Mouse (Mus musculus): ENCODE data around the gene Clec2g. TPM values are rescaled to one million over a fixed set of nuclear protein-coding genes. Genes with fewer than 3 reads are reported as not detected.
A peak's percentile ranks its signal among the peaks of the same experiment; 100 is the strongest.
"Not testable (repeated sequence)": the region's sequence is repeated elsewhere in the genome, so short reads cannot be mapped to it uniquely, and the experiment has no call there.

Gene Clec2g
- polyA plus RNA-seq, 1 experiment from 2014 or later: 0.03 TPM

- in situ Hi-C loops (cut with MboI; ENCODE audit: low pct_unique_long_range_greater_than_20kb): loop anchor here (10.0 kb wide), 1 partner anchor 88 kb away; the partner anchor contains the start of gene Clec2i
- DNase-seq (ENCODE audit: low read depth, low spot score) (no peak), ATAC-seq (no peak)
- POLR2A ChIA-PET: no interaction called here
- no peaks in the 10 kb centered on the region for H3K27me3 ChIP-seq
- CTCF ChIA-PET: no interaction called here
- TF ChIP-seq CTCF (IDR thresholded peaks at IDR 0.05): no peak
Observed at GRCm38 (mm10) chr6:128972687-128973438, 38.7 kb downstream of the Clec2g start.

DNA sequence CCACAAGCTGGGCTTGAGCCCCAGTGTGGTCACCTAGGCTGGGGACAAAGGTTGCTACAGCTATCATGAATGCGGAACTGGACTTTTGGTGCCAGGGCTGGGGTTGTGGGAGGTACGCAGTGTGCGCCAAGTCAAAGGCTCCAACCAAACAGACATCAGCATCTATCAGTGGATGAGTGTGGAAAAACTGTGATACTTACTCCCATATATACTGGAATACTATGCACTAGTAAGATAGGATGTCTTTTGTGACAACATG, 39.2 kb downstream of the Clec2g start:
- CTCF ChIA-PET: no interaction called here
- no peak for TF ChIP-seq CTCF (IDR thresholded peaks at IDR 0.05)
- H3K27me3 ChIP-seq: no peaks in the 10 kb centered on the region
- DNase-seq (ENCODE audit: low read depth, low spot score) (no peak), ATAC-seq (no peak)
- POLR2A ChIA-PET: no interaction called here
- in situ Hi-C loops (cut with MboI; ENCODE audit: low pct_unique_long_range_greater_than_20kb): loop anchor here (10.0 kb wide), 1 partner anchor 89 kb away; the partner anchor contains the start of gene Clec2i

DNA sequence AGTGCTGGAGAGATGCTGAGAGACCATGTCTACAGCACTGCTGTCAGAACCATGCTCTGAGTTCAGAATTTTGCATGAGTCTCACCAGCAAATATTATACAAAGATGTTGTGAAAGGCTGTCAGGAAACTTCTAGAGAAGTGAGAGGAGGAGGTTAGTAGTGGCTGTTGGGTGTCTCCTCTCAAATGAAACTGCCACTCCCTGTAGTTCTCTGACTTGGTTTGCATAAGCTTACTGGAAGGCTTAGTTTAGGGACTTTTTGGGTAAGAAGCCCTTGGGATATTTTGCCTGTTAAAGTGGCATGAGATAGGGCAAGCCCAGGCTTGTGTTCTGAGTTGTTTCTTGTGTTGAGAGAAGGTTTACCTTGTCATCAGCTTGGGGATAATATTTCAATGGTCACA, 40.7 kb downstream of the Clec2g start:
- POLR2A ChIA-PET; CTCF ChIA-PET; H3K27me3 ChIP-seq; ATAC-seq; DNase-seq (ENCODE audit: low read depth, low spot score): not testable (repeated sequence)
- in situ Hi-C loops (cut with MboI; ENCODE audit: low pct_unique_long_range_greater_than_20kb): loop anchor here (10.0 kb wide), 1 partner anchor 90 kb away; the partner anchor contains the start of gene Clec2i

- no peaks in the 10 kb centered on the region for H3K27me3 ChIP-seq
- in situ Hi-C loops (cut with MboI; ENCODE audit: low pct_unique_long_range_greater_than_20kb): loop anchor here (10.0 kb wide), 1 partner anchor 91 kb away; the partner anchor contains the start of gene Clec2i
- ChIA-PET POLR2A (no interaction called here), CTCF (no interaction called here)
- ATAC-seq (no peak), DNase-seq (ENCODE audit: low read depth, low spot score) (no peak)
- TF ChIP-seq CTCF (IDR thresholded peaks at IDR 0.05): no peak
Observed at GRCm38 (mm10) chr6:128976194-128976593, 42.0 kb downstream of the Clec2g start.

DNA sequence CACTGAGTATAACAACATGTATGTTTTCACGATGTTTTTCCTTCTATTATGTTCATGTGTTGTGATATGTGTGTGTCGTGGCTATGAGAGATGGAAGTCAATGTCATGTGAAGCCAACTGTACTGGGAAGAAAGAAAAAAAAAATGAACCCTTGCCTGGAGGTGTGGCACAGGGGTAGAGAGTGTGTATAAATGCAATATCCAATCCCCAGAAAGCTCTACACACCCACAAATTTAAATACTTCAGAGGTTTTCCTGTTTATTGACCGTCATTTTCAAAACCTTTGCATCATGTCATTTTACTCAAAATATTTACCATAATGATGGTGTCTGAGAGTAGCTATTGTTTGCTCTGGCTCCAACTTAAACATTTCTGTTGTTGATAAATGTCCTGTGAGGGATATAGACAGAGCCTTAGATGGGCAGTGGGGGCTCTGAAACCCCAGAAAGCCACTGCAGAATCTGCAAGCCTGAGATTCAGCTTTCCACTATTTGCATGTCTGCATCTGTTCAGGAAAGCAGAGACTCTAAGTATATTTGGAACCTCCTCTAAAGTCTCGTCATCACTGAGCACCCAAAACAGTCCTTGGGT, 47.9 kb downstream of the Clec2g start:
- POLR2A ChIA-PET; H3K27me3 ChIP-seq; DNase-seq (ENCODE audit: low read depth, low spot score); ATAC-seq; in situ Hi-C loops (cut with MboI; ENCODE audit: low pct_unique_long_range_greater_than_20kb); CTCF ChIA-PET: not testable (repeated sequence)

- TF ChIP-seq CTCF (IDR thresholded peaks at IDR 0.05): no peak
- ChIA-PET POLR2A (no interaction called here), CTCF (no interaction called here)
- no peak for DNase-seq (ENCODE audit: low read depth, low spot score)
- no peak for ATAC-seq
- in situ Hi-C loops (cut with MboI; ENCODE audit: low pct_unique_long_range_greater_than_20kb): no loop called here
- no peaks in the 10 kb centered on the region for H3K27me3 ChIP-seq
Observed at GRCm38 (mm10) chr6:128992337-128992736, 58.2 kb downstream of the Clec2g start.

GRCm38 (mm10) chr6:128992753-128993152, 58.6 kb downstream of the Clec2g start:
- DNase-seq (ENCODE audit: low read depth, low spot score): no peak
- H3K27me3 ChIP-seq: no peaks in the 10 kb centered on the region
- no peak for ATAC-seq
- TF ChIP-seq CTCF (IDR thresholded peaks at IDR 0.05): no peak
- CTCF ChIA-PET: no interaction called here
- POLR2A ChIA-PET: interaction anchor here (0.6 kb wide), 1 partner anchor 188 kb away, joined by 3 read pairs; the partner anchor contains the start of gene Clec2d
- in situ Hi-C loops (cut with MboI; ENCODE audit: low pct_unique_long_range_greater_than_20kb): no loop called here

GRCm38 (mm10) chr6:128993221-128993620, 59.0 kb downstream of the Clec2g start:
- CTCF ChIA-PET: no interaction called here
- POLR2A ChIA-PET: interaction anchor here (0.6 kb wide), 1 partner anchor 187 kb away, joined by 3 read pairs; the partner anchor contains the start of gene Clec2d
- TF ChIP-seq CTCF (IDR thresholded peaks at IDR 0.05): no peak
- no peak for DNase-seq (ENCODE audit: low read depth, low spot score)
- no peaks in the 10 kb centered on the region for H3K27me3 ChIP-seq
- ATAC-seq: peak; percentile 39
- in situ Hi-C loops (cut with MboI; ENCODE audit: low pct_unique_long_range_greater_than_20kb): no loop called here

GRCm38 (mm10) chr6:128994336-128994735, 60.2 kb downstream of the Clec2g start:
- DNase-seq (ENCODE audit: low read depth, low spot score) (no peak), ATAC-seq (no peak)
- ChIA-PET CTCF (no interaction called here), POLR2A (no interaction called here)
- H3K27me3 ChIP-seq: no peaks in the 10 kb centered on the region
- in situ Hi-C loops (cut with MboI; ENCODE audit: low pct_unique_long_range_greater_than_20kb): no loop called here
- TF ChIP-seq CTCF (IDR thresholded peaks at IDR 0.05): no peak

- CTCF ChIA-PET: no interaction called here
- no peak for ATAC-seq
- TF ChIP-seq CTCF (IDR thresholded peaks at IDR 0.05): no peak
- no peaks in the 10 kb centered on the region for H3K27me3 ChIP-seq
- POLR2A ChIA-PET: no interaction called here
- in situ Hi-C loops (cut with MboI; ENCODE audit: low pct_unique_long_range_greater_than_20kb): no loop called here
- DNase-seq (ENCODE audit: low read depth, low spot score): no peak
Observed at GRCm38 (mm10) chr6:128994742-128995141, 60.6 kb downstream of the Clec2g start.

DNA sequence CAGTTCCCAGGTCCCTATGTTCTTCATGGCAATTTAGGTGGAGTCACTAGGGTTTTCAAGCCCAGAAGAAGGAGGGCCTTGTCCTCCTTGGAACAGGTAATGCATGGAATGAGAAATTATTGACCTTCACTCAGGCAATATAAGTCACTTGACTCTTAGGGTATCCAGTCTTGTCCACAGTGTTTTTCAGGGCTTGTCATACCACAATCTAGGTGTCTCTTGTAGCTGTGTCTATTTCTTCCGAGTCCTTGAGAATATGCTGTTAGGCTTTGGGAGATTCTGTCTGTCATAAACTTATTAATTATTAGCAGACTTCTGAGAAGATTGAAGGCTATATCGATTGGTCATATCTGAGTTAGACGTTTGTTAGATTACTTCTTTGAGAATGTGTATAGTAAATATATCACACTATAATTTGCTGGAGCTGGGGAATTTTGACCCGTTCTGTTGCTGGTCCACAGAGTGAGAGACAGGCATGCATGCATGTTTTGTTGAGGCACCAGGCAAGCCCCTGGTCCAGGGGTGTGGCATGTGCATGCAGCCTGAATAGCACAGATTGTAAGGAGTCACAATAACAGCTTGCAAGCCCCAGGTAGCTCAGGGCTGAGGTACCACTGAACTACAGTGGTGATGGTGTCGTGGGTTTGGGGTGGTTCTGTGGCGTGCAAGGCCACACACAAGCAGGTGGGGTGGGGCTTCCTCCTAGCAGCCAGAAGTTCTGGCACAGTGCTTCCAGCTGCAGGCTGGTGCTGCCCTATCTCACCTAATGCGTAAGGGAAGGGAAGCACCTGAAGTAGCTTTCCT, 61.3 kb downstream of the Clec2g start:
- ChIA-PET CTCF (no interaction called here), POLR2A (no interaction called here)
- no peak for ATAC-seq
- no peaks in the 10 kb centered on the region for H3K27me3 ChIP-seq
- no peak for DNase-seq (ENCODE audit: low read depth, low spot score)
- in situ Hi-C loops (cut with MboI; ENCODE audit: low pct_unique_long_range_greater_than_20kb): no loop called here
- TF ChIP-seq CTCF (IDR thresholded peaks at IDR 0.05): no peak
